Mouse (Mus musculus) macrophage (primary cell): ENCODE measurements around the gene Rtn4r. TPM values are rescaled to one million over a fixed set of nuclear protein-coding genes. Genes with fewer than 3 reads are reported as not detected.

Experiments
- polyA plus RNA-seq: library from polyadenylated mRNA; stranded (reverse); fragments of 250-400 nt; gene quantifications from 3 replicates; pipeline ENCODE4 v1.2.4, GENCODE M21; 2018; ENCODE audit warnings: inconsistent platforms

Rtn4r gene
- polyA plus RNA-seq, 1 experiment from 2014 or later = not detected

Other genes starting within 250 kb of the Rtn4r start
- 0.07 TPM in 1 of 3 replicates, not detected in the others for gene Gm20518, start 236.0 kb upstream of the Rtn4r start, polyA plus RNA-seq
- not detected in 3 replicates for gene Tssk1, start 233.4 kb upstream of the Rtn4r start, polyA plus RNA-seq
- 13.7 to 28.0 TPM (median 27.2 TPM) in 3 replicates for gene Dgcr2, start 229.1 kb upstream of the Rtn4r start, polyA plus RNA-seq
- not detected in 3 replicates for gene Tssk2, start 229.0 kb upstream of the Rtn4r start, polyA plus RNA-seq
- gene Ess2, start 216.3 kb upstream of the Rtn4r start, polyA plus RNA-seq = 10.8 to 12.0 TPM (median 11.9 TPM) in 3 replicates
- not detected in 3 replicates for gene Gsc2, start 212.6 kb upstream of the Rtn4r start, polyA plus RNA-seq
- 61.5 to 82.8 TPM (median 66.1 TPM) in 3 replicates for gene Slc25a1, start 199.4 kb upstream of the Rtn4r start, polyA plus RNA-seq
- not detected in 3 replicates for gene Vpreb2, start 147.2 kb upstream of the Rtn4r start, polyA plus RNA-seq
- gene Dgcr6, start 74.8 kb upstream of the Rtn4r start, polyA plus RNA-seq = 7.8 to 20.7 TPM (median 20.1 TPM) in 3 replicates
- 2.4 to 5.7 TPM (median 3.0 TPM) in 3 replicates for gene Prodh, start 37.4 kb upstream of the Rtn4r start, polyA plus RNA-seq
- gene Ccdc188, start 90.2 kb downstream of the Rtn4r start, polyA plus RNA-seq = not detected in 3 replicates
- gene Zdhhc8, start 107.5 kb downstream of the Rtn4r start, polyA plus RNA-seq = 6.7 to 9.5 TPM (median 8.9 TPM) in 3 replicates
- 38.8 to 85.1 TPM (median 48.0 TPM) in 3 replicates for gene Trmt2a, start 121.0 kb downstream of the Rtn4r start, polyA plus RNA-seq
- gene Ranbp1, start 121.1 kb downstream of the Rtn4r start, polyA plus RNA-seq = 67.3 to 311 TPM (median 228 TPM) in 3 replicates
- not detected in 3 replicates for gene Gm49776, start 130.7 kb downstream of the Rtn4r start, polyA plus RNA-seq
- 11.3 to 17.8 TPM (median 12.9 TPM) in 3 replicates for gene Dgcr8, start 161.6 kb downstream of the Rtn4r start, polyA plus RNA-seq
- 16.5 to 31.4 TPM (median 21.0 TPM) in 3 replicates for gene Tango2, start 220.5 kb downstream of the Rtn4r start, polyA plus RNA-seq
- 0.75 to 2.7 TPM (median 0.89 TPM) in 3 replicates for gene Arvcf, start 220.5 kb downstream of the Rtn4r start, polyA plus RNA-seq